Mouse (Mus musculus): ENCODE measurements around the gene Il12rb1.

The Il12rb1 gene

GRCm38 (mm10) chr8:70832371-70832770 is 24.1 kb downstream of the Il12rb1 start:
- no peak for DNase-seq (ENCODE audit: low spot score)

- no peak for DNase-seq (ENCODE audit: low spot score)
Observed at GRCm38 (mm10) chr8:70833018-70833482, 24.8 kb downstream of the Il12rb1 start.

GRCm38 (mm10) chr8:70833520-70833919 is 25.3 kb downstream of the Il12rb1 start:
- no peak for DNase-seq (ENCODE audit: low spot score)

GRCm38 (mm10) chr8:70834071-70834470 is 25.8 kb downstream of the Il12rb1 start:
- DNase-seq (ENCODE audit: low spot score) = no peak

- no peak for DNase-seq (ENCODE audit: low spot score)
Observed at GRCm38 (mm10) chr8:70836666-70837065, 28.4 kb downstream of the Il12rb1 start.

- DNase-seq (ENCODE audit: low spot score) = no peak
Observed at GRCm38 (mm10) chr8:70838654-70839407, 30.6 kb downstream of the Il12rb1 start.

- DNase-seq (ENCODE audit: low spot score) = peak; percentile 99
Observed at GRCm38 (mm10) chr8:70839408-70840351, 31.4 kb downstream of the Il12rb1 start, which contains the start of gene Arrdc2. Gene Arrdc2, minus strand, starts transcription at chr8:70839720.

- DNase-seq (ENCODE audit: low spot score) = no peak
Observed at GRCm38 (mm10) chr8:70840590-70840989, 32.3 kb downstream of the Il12rb1 start.

GRCm38 (mm10) chr8:70841147-70842072 is 33.2 kb downstream of the Il12rb1 start:
- peak; percentile 89 for DNase-seq (ENCODE audit: low spot score)

- no peak for DNase-seq (ENCODE audit: low spot score)
Observed at GRCm38 (mm10) chr8:70842484-70842883, 34.2 kb downstream of the Il12rb1 start.

GRCm38 (mm10) chr8:70843214-70843773 is 35.0 kb downstream of the Il12rb1 start:
- no peak for DNase-seq (ENCODE audit: low spot score)

GRCm38 (mm10) chr8:70843941-70844340 is 35.7 kb downstream of the Il12rb1 start:
- no peak for DNase-seq (ENCODE audit: low spot score)

- DNase-seq (ENCODE audit: low spot score) = peak; percentile 75
Observed at GRCm38 (mm10) chr8:70844523-70844922, 36.3 kb downstream of the Il12rb1 start.

GRCm38 (mm10) chr8:70845108-70845507 is 36.9 kb downstream of the Il12rb1 start:
- no peak for DNase-seq (ENCODE audit: low spot score)

GRCm38 (mm10) chr8:70846371-70847154 is 38.3 kb downstream of the Il12rb1 start:
- no peak for DNase-seq (ENCODE audit: low spot score)

GRCm38 (mm10) chr8:70849333-70849990 is 41.2 kb downstream of the Il12rb1 start:
- no peak for DNase-seq (ENCODE audit: low spot score)

- no peak for DNase-seq (ENCODE audit: low spot score)
Observed at GRCm38 (mm10) chr8:70850132-70850845, 42.0 kb downstream of the Il12rb1 start.

- no peak for DNase-seq (ENCODE audit: low spot score)
Observed at GRCm38 (mm10) chr8:70850947-70851346, 42.7 kb downstream of the Il12rb1 start.

- DNase-seq (ENCODE audit: low spot score) = no peak
Observed at GRCm38 (mm10) chr8:70851837-70852236, 43.6 kb downstream of the Il12rb1 start.
